18 mouse cellular contexts compared by ENCODE assay signal in the genomic region with DNA sequence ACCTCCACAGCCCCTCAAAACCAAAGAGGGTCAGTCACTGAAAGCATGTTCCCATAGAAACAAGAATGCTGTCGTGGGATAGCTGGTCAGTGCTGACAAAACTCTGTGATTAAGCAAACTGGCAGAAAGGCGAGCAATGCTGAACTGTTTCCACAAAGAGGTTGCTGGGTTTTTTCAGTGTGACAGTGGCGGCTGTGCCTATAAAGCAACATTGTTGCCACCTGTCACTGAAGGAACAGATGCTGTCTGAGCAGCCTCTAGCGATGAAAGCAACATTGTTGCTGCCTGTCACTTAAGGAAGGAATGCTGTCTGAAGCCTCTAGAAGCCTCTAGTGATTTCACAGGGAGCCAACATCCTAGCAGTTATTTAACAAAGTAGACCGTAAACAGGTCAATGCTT. TPM values are rescaled to one million over a fixed set of nuclear protein-coding genes. Genes with fewer than 3 reads are reported as not detected.
DNase-seq lines count a peak whose midpoint lies in the region; ATAC-seq and TF ChIP-seq lines count a peak whose summit lies in the region.
"Had no signal": no experiment of that assay in that cellular context is flagged by ENCODE, and none has a peak within 500 bp of the region (broad histone marks: within the 10 kb centered on the region; RNA-seq: fewer than 3 reads in every experiment).

No protein-coding gene starts in this region.

- H3K9me3 ChIP-seq in forebrain, embryonic 15.5 days, result no peaks in the 10 kb centered on the region
- H3K9me3 ChIP-seq in hindbrain, embryonic 15.5 days, result no peaks in the 10 kb centered on the region
- H3K9me3 ChIP-seq in midbrain, postnatal 0 days (ENCODE audit: low read length), result no peaks in the 10 kb centered on the region
- H3K9me3 ChIP-seq: heart, embryonic 12.5 days; kidney, embryonic 15.5 days; limb, embryonic 12.5 days had no signal

- WGBS in forebrain, embryonic 15.5 days, result 32% methylated on average over 5 of the region's 5 CpGs
- WGBS in hindbrain, embryonic 15.5 days, result 26% methylated on average over 5 of the region's 5 CpGs
- WGBS in midbrain, postnatal 0 days, result 21% methylated on average over 5 of the region's 5 CpGs

- H3K36me3 ChIP-seq in forebrain, embryonic 15.5 days, result peaks cover 16% of the 10 kb centered on the region
- no peaks in the 10 kb centered on the region for H3K36me3 ChIP-seq in hindbrain, embryonic 15.5 days
- H3K36me3 ChIP-seq in midbrain, postnatal 0 days (ENCODE audit: insufficient read depth, low read length), result no peaks in the 10 kb centered on the region

- no peak overlapping the region for H3K4me3 ChIP-seq in layer of hippocampus, adult 2 months
- no peak overlapping the region for H3K4me3 ChIP-seq in forebrain, embryonic 15.5 days
- no peak overlapping the region for H3K4me3 ChIP-seq in hindbrain, embryonic 15.5 days
- H3K4me3 ChIP-seq in midbrain, postnatal 0 days (ENCODE audit: low read depth, low read length), result no peak overlapping the region
- H3K4me3 ChIP-seq: heart, embryonic 12.5 days; kidney, embryonic 15.5 days; limb, embryonic 12.5 days had no signal

- H3K4me1 ChIP-seq in forebrain, embryonic 15.5 days, result peaks cover 31% of the 10 kb centered on the region
- peaks cover 19% of the 10 kb centered on the region for H3K4me1 ChIP-seq in hindbrain, embryonic 15.5 days (replicated peaks)
- H3K4me1 ChIP-seq in midbrain, postnatal 0 days (ENCODE audit: insufficient read depth, low read length), result peaks cover 7% of the 10 kb centered on the region

- no peak for DNase-seq in layer of hippocampus, adult 2 months (ENCODE audit: low spot score in 2 of 2)
- DNase-seq in layer of hippocampus, adult 18-20 months (ENCODE audit: low spot score in 2 of 2), result no peak
- DNase-seq in midbrain, postnatal 0 days (ENCODE audit: low spot score), result peak; percentile 69
- DNase-seq in gastrocnemius, adult 18-20 months (ENCODE audit: low spot score), result no peak
- DNase-seq: cerebellum, adult 8-10 months; gastrocnemius, postnatal 14 days; liver, postnatal 0 days; lung, postnatal 36 days; thymus, postnatal 36 days had no signal

- H3K4me2 ChIP-seq in forebrain, embryonic 15.5 days (replicated peaks), result no peak overlapping the region
- no peak overlapping the region for H3K4me2 ChIP-seq in hindbrain, embryonic 15.5 days
- no peak overlapping the region for H3K4me2 ChIP-seq in midbrain, postnatal 0 days (ENCODE audit: low read depth, low read length, poor library complexity, severe bottlenecking)
- H3K4me2 ChIP-seq: heart, embryonic 12.5 days; kidney, embryonic 15.5 days; limb, embryonic 12.5 days had no signal

- no peak overlapping the region for H3K9ac ChIP-seq in forebrain, embryonic 15.5 days (replicated peaks)
- no peak overlapping the region for H3K9ac ChIP-seq in hindbrain, embryonic 15.5 days
- H3K9ac ChIP-seq in midbrain, postnatal 0 days (replicated peaks; ENCODE audit: low read length, poor library complexity, severe bottlenecking), result no peak overlapping the region
- H3K9ac ChIP-seq: heart, embryonic 12.5 days; kidney, embryonic 15.5 days; limb, embryonic 12.5 days; liver, postnatal 0 days had no signal

- TF ChIP-seq CTCF in layer of hippocampus, adult 2 months (conservative IDR thresholded peaks at IDR 0.05), result no peak
- no peak for TF ChIP-seq CTCF in midbrain, postnatal 0 days (IDR thresholded peaks at IDR 0.05)

- ATAC-seq in forebrain, embryonic 15.5 days (replicated peaks), result 0 out of 2 replicates have a peak, but pooled peaks have one; percentile 44
- no peak for ATAC-seq in hindbrain, embryonic 15.5 days (ENCODE audit: low FRiP score, low read depth)
- ATAC-seq in midbrain, postnatal 0 days (ENCODE audit: low FRiP score), result 0 out of 2 replicates have a peak, but pooled peaks have one; percentile 17
- ATAC-seq in monocyte, adult 5-6 weeks (replicated peaks; ENCODE audit: insufficient number of reproducible peaks, low FRiP score, low TSS enrichment, poor library complexity, severe bottlenecking), result no peak
- ATAC-seq in CD4-positive, CD25-positive, alpha-beta regulatory T cell, adult 4 months, result no peak
- ATAC-seq: activated CD4-positive, CD25-positive, alpha-beta regulatory T cell, adult 4 months; liver, postnatal 0 days had no signal

- peak overlapping the region; percentile 76 for H3K27ac ChIP-seq in layer of hippocampus, adult 2 months
- H3K27ac ChIP-seq in forebrain, embryonic 15.5 days (replicated peaks), result peak overlapping the region; percentile 67
- peak overlapping the region; percentile 7; the same call in 1 of the 2 replicates for H3K27ac ChIP-seq in hindbrain, embryonic 15.5 days (replicated peaks)
- H3K27ac ChIP-seq in midbrain, postnatal 0 days (ENCODE audit: low read depth, low read length), result no peak overlapping the region
- H3K27ac ChIP-seq: limb, embryonic 12.5 days had no signal

- no peaks in the 10 kb centered on the region for H3K27me3 ChIP-seq in forebrain, embryonic 15.5 days
- no peaks in the 10 kb centered on the region for H3K27me3 ChIP-seq in hindbrain, embryonic 15.5 days
- H3K27me3 ChIP-seq in midbrain, postnatal 0 days (ENCODE audit: insufficient read depth, low read length), result no peaks in the 10 kb centered on the region
- H3K27me3 ChIP-seq: heart, embryonic 12.5 days; kidney, embryonic 15.5 days; limb, embryonic 12.5 days had no signal

RNA-seq across cellular contexts. Expression of a gene that starts 23.0 kb away (rescaled TPM):
- total RNA-seq in layer of hippocampus, adult 2 months (2021), result 10 to 100 TPM; 67.4 to 71.8 TPM
- 10 to 100 TPM; 63.2 to 71.2 TPM for total RNA-seq in layer of hippocampus, adult 18-20 months (2021)
- 48.2 and 48.6 TPM in 2 replicates for polyA plus RNA-seq in forebrain, embryonic 15.5 days (2015; fragmentation: Nextera tagmentation; extraction: Ambion mirVana)
- 23.0 and 30.7 TPM in 2 replicates for polyA plus RNA-seq in hindbrain, embryonic 15.5 days (2015; fragmentation: Nextera tagmentation; extraction: Ambion mirVana)
- total RNA-seq in midbrain, postnatal 0 days (2014; rRNA removed), result 13.0 and 17.1 TPM in 2 replicates
- 13.0 and 15.3 TPM in 2 replicates for polyA plus RNA-seq in midbrain, postnatal 0 days (2015; fragmentation: Nextera tagmentation; extraction: Ambion mirVana)
- 42.8 to 82.0 TPM (median 46.1 TPM) in 3 replicates for total RNA-seq in monocyte, adult 5-6 weeks (2017)
- total RNA-seq in gastrocnemius, adult 18-20 months (2021), result 1 to 10 TPM; 5.7 to 7.5 TPM
- polyA plus RNA-seq in CD4-positive, CD25-positive, alpha-beta regulatory T cell, adult 4 months (2017; shearing (Covaris generic)), result 10 to 100 TPM; 38.6 to 45.1 TPM

RNA-seq across cellular contexts. Expression of a gene that starts 41.3 kb away (rescaled TPM):
- not detected for total RNA-seq in layer of hippocampus, adult 2 months (2021)
- total RNA-seq in layer of hippocampus, adult 18-20 months (2021), result not detected
- polyA plus RNA-seq in forebrain, embryonic 15.5 days (2015; fragmentation: Nextera tagmentation; extraction: Ambion mirVana), result not detected in 2 replicates
- polyA plus RNA-seq in hindbrain, embryonic 15.5 days (2015; fragmentation: Nextera tagmentation; extraction: Ambion mirVana), result not detected in 2 replicates
- total RNA-seq in midbrain, postnatal 0 days (2014; rRNA removed), result not detected in 2 replicates
- polyA plus RNA-seq in midbrain, postnatal 0 days (2015; fragmentation: Nextera tagmentation; extraction: Ambion mirVana), result not detected in 2 replicates
- not detected in 3 replicates for total RNA-seq in monocyte, adult 5-6 weeks (2017)
- total RNA-seq in gastrocnemius, adult 18-20 months (2021), result not detected
- not detected for polyA plus RNA-seq in CD4-positive, CD25-positive, alpha-beta regulatory T cell, adult 4 months (2017; shearing (Covaris generic))
- total RNA-seq: gastrocnemius, postnatal 14 days had no signal
- polyA plus RNA-seq: heart, embryonic 12.5 days; kidney, embryonic 15.5 days; limb, embryonic 12.5 days; liver, postnatal 0 days; stomach, embryonic 16.5 days had no signal

RNA-seq across cellular contexts. Expression of a gene that starts 57.5 kb away (rescaled TPM):
- total RNA-seq in layer of hippocampus, adult 2 months (2021), result under 1 TPM; 0.22 to 0.26 TPM
- under 1 TPM; 0.53 to 0.57 TPM for total RNA-seq in layer of hippocampus, adult 18-20 months (2021)
- polyA plus RNA-seq in forebrain, embryonic 15.5 days (2015; fragmentation: Nextera tagmentation; extraction: Ambion mirVana), result 0.15 and 0.29 TPM in 2 replicates
- polyA plus RNA-seq in hindbrain, embryonic 15.5 days (2015; fragmentation: Nextera tagmentation; extraction: Ambion mirVana), result 0.05 TPM in 1 of 2 replicates, not detected in the other
- total RNA-seq in midbrain, postnatal 0 days (2014; rRNA removed), result not detected in 2 replicates
- polyA plus RNA-seq in midbrain, postnatal 0 days (2015; fragmentation: Nextera tagmentation; extraction: Ambion mirVana), result not detected in 2 replicates
- not detected in 3 replicates for total RNA-seq in monocyte, adult 5-6 weeks (2017)
- not detected for total RNA-seq in gastrocnemius, adult 18-20 months (2021)
- not detected for polyA plus RNA-seq in CD4-positive, CD25-positive, alpha-beta regulatory T cell, adult 4 months (2017; shearing (Covaris generic))
- total RNA-seq: gastrocnemius, postnatal 14 days had no signal
- polyA plus RNA-seq: activated CD4-positive, CD25-positive, alpha-beta regulatory T cell, adult 4 months; heart, embryonic 12.5 days; kidney, embryonic 15.5 days; limb, embryonic 12.5 days; stomach, embryonic 16.5 days had no signal

RNA-seq across cellular contexts. Expression of a gene that starts 59.4 kb away (rescaled TPM):
- under 1 TPM in 1 of 2 experiments, not detected in 1; 0.12 TPM for total RNA-seq in layer of hippocampus, adult 2 months (2021)
- total RNA-seq in layer of hippocampus, adult 18-20 months (2021), result not detected
- not detected in 2 replicates for polyA plus RNA-seq in forebrain, embryonic 15.5 days (2015; fragmentation: Nextera tagmentation; extraction: Ambion mirVana)
- not detected in 2 replicates for polyA plus RNA-seq in hindbrain, embryonic 15.5 days (2015; fragmentation: Nextera tagmentation; extraction: Ambion mirVana)
- 0.27 TPM in 1 of 2 replicates, not detected in the other for total RNA-seq in midbrain, postnatal 0 days (2014; rRNA removed)
- polyA plus RNA-seq in midbrain, postnatal 0 days (2015; fragmentation: Nextera tagmentation; extraction: Ambion mirVana), result 0.05 TPM in 1 of 2 replicates, not detected in the other
- total RNA-seq in monocyte, adult 5-6 weeks (2017), result 0.19 TPM in 1 of 3 replicates, not detected in the others
- total RNA-seq in gastrocnemius, adult 18-20 months (2021), result not detected
- not detected for polyA plus RNA-seq in CD4-positive, CD25-positive, alpha-beta regulatory T cell, adult 4 months (2017; shearing (Covaris generic))
- total RNA-seq: gastrocnemius, postnatal 14 days had no signal
- polyA plus RNA-seq: activated CD4-positive, CD25-positive, alpha-beta regulatory T cell, adult 4 months; heart, embryonic 12.5 days; limb, embryonic 12.5 days; liver, postnatal 0 days; stomach, embryonic 16.5 days had no signal

Comparison
In these comparisons a context has a peak if more than half of its experiments do, and no peak if none do; other contexts are left out.
1. ATAC-seq: peak in forebrain, embryonic 15.5 days (single experiment) and midbrain, postnatal 0 days (single experiment); none in hindbrain, embryonic 15.5 days (single experiment), monocyte, adult 5-6 weeks (single experiment) and CD4-positive, CD25-positive, alpha-beta regulatory T cell, adult 4 months (single experiment).